Mouse (Mus musculus): Measurements from ENCODE around the gene Fam107b.

Gene Fam107b

GRCm38 (mm10) chr2:3737917-3738694 is 167.8 kb downstream of the Fam107b start:
- in situ Hi-C loops (cut with MboI; ENCODE audit: low sequenced_read_pairs), result no loop called here

- in situ Hi-C loops (cut with MboI; ENCODE audit: low sequenced_read_pairs), result no loop called here
These were observed 168.4 kb downstream of the Fam107b start for GRCm38 (mm10) chr2:3738734-3739133.

GRCm38 (mm10) chr2:3739351-3739961 is 169.2 kb downstream of the Fam107b start:
- in situ Hi-C loops (cut with MboI; ENCODE audit: low sequenced_read_pairs), result no loop called here

GRCm38 (mm10) chr2:3740256-3740655 is 170.0 kb downstream of the Fam107b start:
- in situ Hi-C loops (cut with MboI; ENCODE audit: low sequenced_read_pairs), result no loop called here

GRCm38 (mm10) chr2:3740670-3741069 is 170.4 kb downstream of the Fam107b start:
- in situ Hi-C loops (cut with MboI; ENCODE audit: low sequenced_read_pairs), result no loop called here

- in situ Hi-C loops (cut with MboI; ENCODE audit: low sequenced_read_pairs), result no loop called here
These were observed 172.2 kb downstream of the Fam107b start for GRCm38 (mm10) chr2:3742519-3742918.

GRCm38 (mm10) chr2:3745041-3745440 is 174.8 kb downstream of the Fam107b start:
- in situ Hi-C loops (cut with MboI; ENCODE audit: low sequenced_read_pairs), result no loop called here

- in situ Hi-C loops (cut with MboI; ENCODE audit: low sequenced_read_pairs), result no loop called here
These were observed 175.8 kb downstream of the Fam107b start for GRCm38 (mm10) chr2:3745910-3746606.

- in situ Hi-C loops (cut with MboI; ENCODE audit: low sequenced_read_pairs), result no loop called here
These were observed 178.6 kb downstream of the Fam107b start for GRCm38 (mm10) chr2:3748714-3749503.

GRCm38 (mm10) chr2:3749504-3750024 is 179.3 kb downstream of the Fam107b start:
- in situ Hi-C loops (cut with MboI; ENCODE audit: low sequenced_read_pairs), result loop anchor here (25.0 kb wide), 1 partner anchor 212 kb away; no protein-coding TSS in a partner anchor

- in situ Hi-C loops (cut with MboI; ENCODE audit: low sequenced_read_pairs), result loop anchor here (25.0 kb wide), 1 partner anchor 213 kb away; no protein-coding TSS in a partner anchor
These were observed 179.8 kb downstream of the Fam107b start for GRCm38 (mm10) chr2:3750126-3750525.

GRCm38 (mm10) chr2:3752365-3752764 is 182.1 kb downstream of the Fam107b start:
- in situ Hi-C loops (cut with MboI; ENCODE audit: low sequenced_read_pairs), result loop anchor here (25.0 kb wide), 1 partner anchor 215 kb away; no protein-coding TSS in a partner anchor

- in situ Hi-C loops (cut with MboI; ENCODE audit: low sequenced_read_pairs), result loop anchor here (25.0 kb wide), 1 partner anchor 216 kb away; no protein-coding TSS in a partner anchor
These were observed 182.6 kb downstream of the Fam107b start for GRCm38 (mm10) chr2:3752893-3753292.

GRCm38 (mm10) chr2:3753749-3754148 is 183.5 kb downstream of the Fam107b start:
- in situ Hi-C loops (cut with MboI; ENCODE audit: low sequenced_read_pairs), result loop anchor here (25.0 kb wide), 1 partner anchor 216 kb away; no protein-coding TSS in a partner anchor

GRCm38 (mm10) chr2:3755936-3756335 is 185.6 kb downstream of the Fam107b start:
- in situ Hi-C loops (cut with MboI; ENCODE audit: low sequenced_read_pairs), result loop anchor here (25.0 kb wide), 1 partner anchor 219 kb away; no protein-coding TSS in a partner anchor

- in situ Hi-C loops (cut with MboI; ENCODE audit: low sequenced_read_pairs), result loop anchor here (25.0 kb wide), 1 partner anchor 221 kb away; no protein-coding TSS in a partner anchor
These were observed 188.1 kb downstream of the Fam107b start for GRCm38 (mm10) chr2:3758406-3758805.

GRCm38 (mm10) chr2:3760234-3760836 is 190.0 kb downstream of the Fam107b start:
- in situ Hi-C loops (cut with MboI; ENCODE audit: low sequenced_read_pairs), result loop anchor here (25.0 kb wide), 1 partner anchor 223 kb away; no protein-coding TSS in a partner anchor

GRCm38 (mm10) chr2:3764136-3764535 is 193.8 kb downstream of the Fam107b start:
- in situ Hi-C loops (cut with MboI; ENCODE audit: low sequenced_read_pairs), result loop anchor here (25.0 kb wide), 1 partner anchor 227 kb away; no protein-coding TSS in a partner anchor

GRCm38 (mm10) chr2:3765957-3766783 is 195.9 kb downstream of the Fam107b start:
- in situ Hi-C loops (cut with MboI; ENCODE audit: low sequenced_read_pairs), result loop anchor here (25.0 kb wide), 1 partner anchor 229 kb away; no protein-coding TSS in a partner anchor

All from CH12F3 (cell line).